Mouse (Mus musculus) kidney, adult 9 months (tissue): Measurements from ENCODE around the gene Cflar.
A peak's percentile ranks its signal among the peaks of the same experiment; 100 is the strongest.
"Not testable (repeated sequence)": the region's sequence is repeated elsewhere in the genome, so short reads cannot be mapped to it uniquely, and the experiment has no call there.

Experiments used
- DNase-seq: peaks from one replicate; pipeline ENCODE4 v3.0.0; 2022

Cflar gene

DNA sequence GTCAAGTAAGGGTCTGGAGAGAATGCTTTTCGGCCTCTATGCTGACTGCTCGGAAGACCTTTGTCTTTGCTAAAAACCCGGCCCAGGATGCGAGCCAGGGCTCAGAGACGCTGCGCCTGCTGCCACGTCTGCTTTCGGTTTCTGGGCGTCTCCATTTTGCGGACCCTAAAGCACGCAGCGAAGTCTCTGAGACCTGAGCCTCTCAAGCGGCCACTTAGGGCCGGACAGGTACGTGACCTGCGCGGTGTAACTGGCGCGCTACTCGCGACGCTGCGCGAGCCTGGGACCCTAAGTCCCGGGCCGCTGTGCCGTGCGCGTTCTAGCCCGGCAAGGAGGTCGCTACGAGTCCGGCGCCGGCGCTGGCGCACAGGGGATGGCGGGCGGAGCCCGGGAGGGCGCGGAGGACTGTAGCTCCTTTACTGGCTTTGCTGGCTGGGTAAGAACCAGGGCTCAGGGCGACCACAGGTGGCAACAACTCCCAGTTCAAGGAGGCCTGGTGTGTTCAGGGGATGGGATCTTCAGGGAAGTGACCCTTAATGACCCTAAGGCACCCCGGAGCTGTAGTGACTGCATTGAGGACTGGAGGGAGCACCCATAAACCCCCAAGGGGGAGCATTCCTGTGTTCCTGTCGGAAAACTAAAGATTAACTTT lies at the start of gene Cflar:
Gene Cflar, plus strand, starts transcription at position 144 of the 652 bp plus-strand sequence.
- DNase-seq, result peak; percentile 83

DNA sequence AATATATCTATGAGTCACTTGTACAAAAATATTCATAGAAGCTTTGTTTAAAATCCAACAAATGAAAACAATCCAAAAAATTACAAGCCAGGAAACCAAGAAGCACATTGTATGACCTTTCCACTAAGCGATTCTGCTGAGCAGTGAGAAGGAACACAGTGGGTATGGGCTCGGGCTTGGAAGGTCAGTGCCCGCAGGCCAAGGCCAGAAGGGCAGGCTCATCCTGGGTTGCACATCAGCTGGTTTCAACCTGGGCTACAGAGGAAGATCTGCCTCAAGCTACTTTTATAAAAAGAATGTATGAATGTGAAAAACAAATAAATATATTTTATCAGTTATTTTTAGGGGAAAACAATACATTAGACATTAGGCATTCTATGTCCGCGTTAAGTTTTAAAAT lies 48.6 kb upstream of the Cflar start:
- DNase-seq, result peak; percentile 53

DNA sequence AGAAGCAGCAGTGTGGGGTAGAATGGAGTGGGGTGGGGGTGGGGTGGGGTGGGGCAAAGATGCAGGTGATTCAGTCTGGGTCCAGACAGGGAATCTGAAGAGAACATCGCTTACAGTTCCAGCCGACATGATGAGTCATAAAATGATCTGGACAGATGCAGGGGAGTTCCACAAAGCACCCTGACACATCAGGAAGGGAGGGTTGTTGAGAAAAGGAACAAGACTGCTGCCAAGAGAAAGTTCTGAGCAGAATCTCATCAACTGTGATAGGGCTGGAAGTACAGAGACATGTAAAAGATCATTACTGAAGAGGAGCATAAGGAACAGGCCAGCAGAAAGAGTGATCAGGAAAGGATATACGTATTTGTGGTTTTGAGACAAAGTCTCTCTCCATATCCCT lies 47.9 kb upstream of the Cflar start:
- DNase-seq, result not testable (repeated sequence)

DNA sequence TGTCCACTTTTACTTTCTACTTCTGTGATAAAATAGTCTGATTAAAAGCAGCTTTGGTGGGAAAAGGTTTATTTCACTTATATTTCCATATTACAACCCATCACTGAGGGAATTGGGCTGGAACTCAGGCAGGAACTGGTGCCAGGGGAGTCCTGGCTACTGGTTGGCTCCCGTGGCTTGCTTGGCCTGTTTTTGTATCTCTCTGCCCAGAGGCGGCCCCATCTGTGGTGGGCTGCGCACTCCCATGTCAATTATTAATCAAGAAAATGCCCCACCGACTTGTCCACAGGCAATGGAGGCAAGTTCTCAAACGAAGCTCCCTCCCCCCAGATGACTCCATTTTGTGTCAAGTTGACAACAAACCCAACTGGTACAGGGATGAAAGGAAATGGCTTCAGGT lies 43.1 kb upstream of the Cflar start:
- no peak for DNase-seq

DNA sequence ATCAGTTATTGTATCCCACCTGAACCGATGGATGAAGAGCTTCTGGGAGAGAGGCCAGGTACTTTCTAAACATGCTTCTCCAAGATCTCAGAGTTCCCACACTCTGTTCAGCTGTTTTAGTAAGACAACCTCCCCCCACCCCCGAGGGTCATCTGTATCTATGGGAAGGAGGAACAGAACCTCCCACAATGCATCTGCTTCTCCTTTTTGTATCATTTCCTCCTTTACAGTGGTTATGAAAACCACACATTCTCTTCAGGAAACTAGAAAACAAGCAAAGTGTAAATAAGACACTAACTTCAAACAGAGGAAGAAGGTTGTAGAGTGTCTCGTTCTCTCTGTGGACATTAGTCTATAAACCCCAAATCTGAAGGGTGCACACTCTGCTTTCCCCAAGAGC lies 41.7 kb upstream of the Cflar start:
- DNase-seq, result not testable (repeated sequence)

DNA sequence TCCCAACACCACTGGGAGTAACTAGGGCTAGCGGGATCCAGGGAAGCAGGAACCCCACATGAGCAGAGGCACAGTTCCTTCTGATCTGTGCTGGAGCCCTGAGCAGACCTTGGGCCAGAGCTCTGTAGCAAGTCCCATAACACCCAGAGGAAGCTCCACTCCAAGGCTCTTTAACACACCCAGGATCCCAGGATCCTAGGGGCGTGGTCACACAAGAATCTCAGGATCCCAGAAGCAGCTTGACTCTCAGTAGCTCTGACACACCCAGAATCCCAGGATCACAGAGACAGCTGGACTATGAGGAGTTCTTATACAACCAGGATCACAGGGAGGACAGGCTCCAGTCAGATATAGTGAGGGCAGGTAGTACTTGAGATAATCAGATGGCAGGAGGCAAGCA lies 39.2 kb upstream of the Cflar start:
- no peak for DNase-seq

DNA sequence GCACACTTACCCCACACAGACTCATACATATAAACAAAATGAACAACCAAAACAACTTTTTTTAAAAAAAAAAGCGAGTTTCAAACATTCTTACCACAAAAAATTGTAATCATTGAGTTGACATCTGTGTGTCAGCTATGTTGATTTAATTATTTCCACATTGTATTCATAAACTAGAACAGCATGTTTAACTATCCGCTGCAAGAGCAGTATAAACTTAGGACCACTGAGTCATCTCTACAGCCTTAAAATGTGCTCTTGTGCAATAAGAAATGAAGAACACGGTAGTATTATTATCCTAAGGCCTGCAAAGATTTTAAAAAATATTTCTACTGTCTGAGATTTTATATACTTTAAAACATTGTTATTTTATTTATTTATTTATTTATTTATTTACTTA lies 36.3 kb upstream of the Cflar start:
- no peak for DNase-seq

DNA sequence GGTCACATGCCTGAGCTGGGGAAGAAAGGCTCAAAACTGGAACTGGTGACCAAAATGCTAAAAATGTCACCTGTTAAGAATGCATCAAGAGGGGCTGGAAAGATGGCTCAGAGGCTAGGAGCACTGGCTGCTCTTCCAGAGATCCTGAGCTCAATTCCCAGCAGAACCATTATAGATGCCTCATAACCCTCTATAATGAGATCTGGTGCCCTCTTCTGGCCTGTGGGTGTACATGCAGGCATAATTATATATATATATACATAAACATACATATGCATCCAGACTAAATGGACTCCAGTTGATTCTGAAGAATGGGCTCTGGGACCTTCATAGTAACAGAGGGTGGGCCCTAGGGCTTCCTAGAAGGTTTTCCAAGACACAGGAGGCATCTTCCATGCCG lies 33.7 kb upstream of the Cflar start:
- peak; percentile 53 for DNase-seq

DNA sequence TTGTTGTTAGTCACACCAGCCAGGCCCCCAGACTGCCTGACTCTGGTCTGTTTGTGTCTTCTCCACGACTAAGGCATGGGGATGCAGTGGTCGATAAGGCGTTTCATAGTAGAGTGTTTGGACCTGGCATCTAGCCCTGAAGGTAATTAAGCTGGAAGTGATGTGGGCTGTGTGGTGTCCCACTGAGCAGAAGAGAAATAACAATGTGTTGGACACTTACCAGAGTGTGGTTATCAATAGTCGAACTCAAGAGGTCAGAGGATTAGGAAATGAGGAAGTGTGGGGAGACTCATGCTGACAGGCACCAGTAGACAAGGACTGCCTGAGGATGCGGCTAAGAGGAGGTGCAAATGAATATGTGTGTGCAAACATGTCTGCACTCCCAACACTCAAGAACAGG lies 32.9 kb upstream of the Cflar start:
- not testable (repeated sequence) for DNase-seq

DNA sequence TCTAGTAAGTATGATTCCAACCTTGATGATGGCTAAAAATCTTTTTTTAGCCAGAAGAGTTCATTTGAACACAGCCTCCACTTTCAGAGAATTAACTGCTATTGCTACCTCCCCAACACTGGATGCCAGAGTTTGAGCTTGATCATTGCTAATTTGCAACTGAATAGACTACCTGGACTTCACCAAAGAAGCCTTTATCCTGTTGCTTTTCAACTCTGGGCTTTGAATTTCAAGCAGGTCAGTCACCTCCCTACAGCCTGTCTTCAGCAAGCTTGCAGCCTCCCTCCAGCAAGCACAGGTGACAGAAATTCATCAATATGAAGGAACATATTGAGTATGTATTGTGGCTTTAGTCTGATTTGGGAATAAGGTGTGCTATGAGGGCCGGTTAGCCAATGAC lies 21.9 kb upstream of the Cflar start:
- DNase-seq, result no peak

DNA sequence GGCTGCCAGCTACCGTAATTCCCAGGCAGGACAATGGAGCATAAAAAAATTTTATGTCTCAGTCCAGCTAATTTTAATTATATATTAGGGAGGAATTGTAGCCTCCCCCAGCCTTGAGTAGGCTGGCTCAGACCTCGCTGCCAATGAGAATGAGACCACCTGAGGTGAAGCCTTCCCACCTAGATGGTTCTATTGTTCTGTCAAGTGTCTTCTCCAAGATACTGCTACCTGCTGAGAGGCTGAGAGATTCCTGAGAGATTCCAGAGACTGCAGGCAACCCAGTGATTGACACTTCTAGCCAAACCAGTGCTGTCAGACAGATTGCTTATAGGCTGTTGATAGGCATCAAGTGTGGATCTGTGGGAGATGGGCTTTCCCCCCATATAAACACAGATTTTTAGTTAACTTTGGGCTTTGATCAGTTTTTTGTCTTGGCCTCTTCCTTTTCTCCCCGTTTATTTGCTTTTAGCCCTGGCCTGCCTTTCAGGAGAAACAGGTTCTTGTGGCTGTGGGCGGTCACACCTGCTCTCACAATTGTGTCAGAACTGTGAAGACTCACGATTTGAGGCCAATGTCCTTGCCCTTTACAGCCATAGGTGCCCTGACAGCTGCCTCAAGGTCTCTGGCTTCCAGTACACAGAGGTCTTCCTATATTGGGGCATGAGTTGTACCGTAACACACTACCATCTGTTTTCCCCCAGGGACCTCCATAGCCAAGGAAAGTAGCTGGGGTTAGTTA lies 21.1 kb upstream of the Cflar start:
- DNase-seq, result peak; percentile 37

DNA sequence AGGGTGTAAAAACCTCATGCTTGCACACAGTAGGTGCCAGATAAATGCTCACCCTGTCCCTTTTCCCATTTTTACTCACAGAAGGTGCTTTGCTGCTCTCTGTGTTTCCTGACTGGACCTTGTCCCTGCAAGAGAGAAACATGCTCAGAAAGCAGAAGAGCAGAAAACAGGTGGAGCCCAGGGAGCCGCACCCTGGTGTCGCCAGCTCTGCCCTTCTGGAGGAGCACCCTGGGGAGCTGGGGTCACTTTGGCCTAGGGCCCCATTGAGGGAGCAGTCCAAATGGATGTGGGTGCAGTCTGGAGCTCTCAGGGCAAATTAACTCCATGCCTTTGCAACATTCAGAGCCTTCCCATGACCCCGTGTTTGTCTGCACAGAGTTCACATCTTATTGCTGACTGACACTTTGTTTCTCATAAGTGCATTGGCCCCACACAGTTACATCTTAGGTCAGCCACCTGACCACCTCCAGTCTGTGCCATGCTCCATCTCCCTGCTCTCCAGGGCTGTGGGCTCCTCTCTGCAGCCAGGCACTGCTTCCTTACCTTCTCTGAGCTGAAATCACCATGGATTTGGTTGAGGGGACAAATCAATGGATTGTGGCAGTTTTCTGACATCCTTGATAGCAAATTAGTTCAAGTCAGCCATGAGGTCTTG lies 20.3 kb upstream of the Cflar start:
- peak; percentile 70 for DNase-seq

DNA sequence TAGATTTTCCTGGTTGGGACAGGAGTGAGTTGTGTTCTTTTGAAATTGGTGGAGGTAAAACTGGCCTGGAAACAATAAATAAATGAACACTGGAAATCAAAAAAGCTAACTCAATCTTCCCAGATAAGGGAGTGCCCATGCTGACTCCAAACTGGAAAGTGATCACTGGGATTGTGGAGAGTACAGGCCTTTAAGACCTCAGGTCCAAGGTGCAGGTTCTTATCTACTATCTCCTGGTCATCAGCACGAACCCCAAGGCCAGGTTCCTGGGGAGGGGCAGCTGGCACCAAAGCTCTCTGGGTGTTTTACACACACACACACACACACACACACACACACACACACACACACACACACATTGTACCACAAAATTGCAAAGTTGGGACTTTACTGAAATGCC lies 19.6 kb upstream of the Cflar start:
- DNase-seq, result not testable (repeated sequence)

DNA sequence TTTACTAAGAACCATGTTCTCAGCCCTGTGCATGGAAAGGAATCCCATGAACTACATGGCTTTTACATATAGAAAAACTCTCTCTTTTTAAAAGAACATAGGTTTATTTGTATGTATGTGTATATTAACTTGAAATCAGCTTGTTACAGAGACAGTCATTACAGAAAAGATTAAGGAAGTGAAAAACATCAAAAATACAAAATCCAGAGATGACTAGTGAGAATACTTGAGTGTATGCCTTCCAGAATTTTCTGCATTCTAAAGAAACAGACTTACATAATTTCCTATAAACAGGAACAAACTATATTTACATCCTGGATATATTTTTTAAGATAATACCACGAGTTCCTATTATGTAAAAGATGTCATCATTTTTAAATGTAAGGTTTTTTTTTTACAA lies 17.6 kb upstream of the Cflar start:
- no peak for DNase-seq

DNA sequence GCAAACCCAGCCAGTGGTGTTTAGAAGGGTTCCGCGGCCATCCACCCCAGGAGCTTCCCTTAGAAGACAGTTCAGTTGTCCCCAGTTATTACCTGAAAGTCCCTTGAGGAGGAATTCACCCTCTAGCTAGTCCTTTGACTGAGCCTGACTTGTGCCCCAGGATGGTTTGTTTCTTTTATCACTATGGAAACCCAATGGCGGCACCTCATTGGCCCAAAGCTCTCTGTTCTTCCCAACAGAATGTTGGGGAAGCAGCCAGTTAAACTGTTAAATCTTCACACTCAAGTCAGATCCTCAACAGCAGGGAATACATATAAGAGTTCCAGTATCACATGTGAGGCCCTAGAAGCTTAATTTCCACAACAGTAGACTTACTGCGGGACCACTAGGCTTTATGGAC lies 15.5 kb upstream of the Cflar start, which contains the start of gene Als2cr12:
Gene Als2cr12, minus strand, starts transcription at position 180 of the 400 bp plus-strand sequence.
- not testable (repeated sequence) for DNase-seq

DNA sequence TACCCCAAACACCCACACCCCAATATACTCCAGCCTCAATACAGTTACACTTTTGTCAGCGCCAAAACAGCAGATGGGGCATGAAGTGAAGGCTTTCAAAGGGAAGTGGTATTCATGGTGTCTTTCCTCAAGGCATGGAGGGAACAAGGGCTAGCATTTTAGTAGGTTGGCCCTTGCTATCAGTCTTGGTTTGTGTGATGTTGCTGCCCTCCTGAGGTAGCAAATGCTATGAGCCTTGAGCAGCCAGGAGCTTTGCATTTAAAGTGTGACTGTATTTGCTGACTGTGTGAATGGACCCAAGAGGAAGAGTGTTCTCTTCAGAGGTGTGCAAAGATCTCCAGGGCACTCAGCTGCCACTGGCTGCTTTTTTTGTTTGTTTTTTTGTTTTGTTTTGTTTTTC lies 13.7 kb upstream of the Cflar start:
- peak; percentile 46 for DNase-seq

DNA sequence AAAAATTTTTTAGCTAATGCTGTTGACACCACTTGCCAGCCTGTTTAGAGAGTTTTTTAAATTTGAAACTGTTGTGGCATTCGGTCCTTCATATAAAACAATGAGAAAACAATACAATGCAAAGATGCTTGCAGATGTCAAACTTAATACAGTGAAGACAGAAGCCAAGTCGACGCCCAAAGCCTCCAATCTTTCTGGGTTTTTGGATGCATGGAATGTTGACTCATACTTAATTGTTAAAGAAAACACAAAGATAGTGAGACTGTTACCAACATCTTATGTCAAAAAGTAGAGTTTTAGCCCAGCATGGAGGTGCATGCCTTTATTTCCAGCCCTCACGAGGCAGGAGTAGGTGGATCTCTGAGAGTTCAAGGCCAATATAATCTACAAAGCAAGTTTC lies 12.5 kb upstream of the Cflar start:
- DNase-seq, result no peak

DNA sequence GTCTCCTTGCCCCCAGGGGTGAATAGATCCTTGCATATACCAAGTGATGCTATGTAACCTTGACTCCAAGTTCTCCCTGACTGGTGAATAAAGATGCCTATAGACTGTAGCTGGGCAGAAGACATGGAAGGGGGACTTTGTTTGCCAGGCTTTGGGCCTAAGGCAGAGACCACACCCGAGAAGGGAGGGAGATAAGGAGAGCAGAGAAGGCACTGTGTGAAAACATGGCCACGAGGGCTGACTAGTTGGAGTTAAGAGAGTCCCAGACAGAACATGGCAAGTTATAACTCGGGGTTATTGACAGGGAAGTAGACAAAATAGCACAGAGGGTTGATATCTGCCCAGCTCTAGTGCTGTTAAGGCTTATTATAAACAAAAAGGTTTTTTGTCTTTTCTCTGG lies 11.3 kb upstream of the Cflar start:
- DNase-seq, result no peak

DNA sequence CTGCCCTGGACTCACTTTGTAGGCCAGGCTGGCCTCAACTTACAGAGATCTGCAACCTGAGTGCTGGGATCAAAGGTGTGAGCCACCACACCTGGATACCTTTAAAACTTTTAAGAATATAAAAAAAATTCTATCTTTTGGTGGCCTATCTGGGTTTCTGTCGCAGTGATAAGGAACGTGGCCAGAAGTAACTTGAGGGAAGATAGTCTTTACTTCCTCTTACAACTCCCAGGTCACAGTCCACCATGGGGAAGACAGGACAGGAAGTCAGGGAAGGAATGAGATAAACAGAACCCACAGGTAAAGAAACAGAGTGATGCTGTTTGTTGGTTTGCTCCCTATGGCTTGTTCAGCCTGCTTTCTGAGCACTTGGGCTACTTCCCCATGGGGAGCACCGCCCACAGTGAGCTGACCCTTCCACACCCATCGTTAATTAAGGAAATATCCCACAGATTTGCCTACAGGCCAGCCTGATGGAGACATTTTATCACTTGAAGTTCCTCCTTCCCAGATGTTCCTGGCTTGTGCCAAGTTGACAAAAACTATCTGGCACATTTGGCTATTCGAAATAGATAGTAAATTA lies 10.6 kb upstream of the Cflar start:
- DNase-seq, result not testable (repeated sequence)

DNA sequence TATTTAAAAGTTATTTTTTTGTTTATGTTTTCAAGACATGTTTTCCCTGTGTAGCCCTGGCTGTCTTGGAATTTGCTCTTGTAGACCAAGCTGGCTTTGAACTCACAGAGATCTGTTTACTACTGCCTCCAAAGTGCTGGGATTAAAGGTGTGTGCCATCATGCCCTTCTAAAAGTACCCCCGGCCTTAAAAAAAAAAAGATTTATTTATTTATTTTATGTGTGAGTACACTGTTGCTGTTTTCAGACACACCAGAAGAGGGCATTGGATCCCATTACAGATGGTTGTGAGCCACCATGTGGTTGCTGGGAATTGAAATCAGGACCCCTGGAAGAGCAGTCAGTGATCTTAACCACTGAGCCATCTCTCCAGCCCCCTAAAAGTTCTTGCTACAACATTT lies 1.3 kb upstream of the Cflar start:
- DNase-seq, result not testable (repeated sequence)

DNA sequence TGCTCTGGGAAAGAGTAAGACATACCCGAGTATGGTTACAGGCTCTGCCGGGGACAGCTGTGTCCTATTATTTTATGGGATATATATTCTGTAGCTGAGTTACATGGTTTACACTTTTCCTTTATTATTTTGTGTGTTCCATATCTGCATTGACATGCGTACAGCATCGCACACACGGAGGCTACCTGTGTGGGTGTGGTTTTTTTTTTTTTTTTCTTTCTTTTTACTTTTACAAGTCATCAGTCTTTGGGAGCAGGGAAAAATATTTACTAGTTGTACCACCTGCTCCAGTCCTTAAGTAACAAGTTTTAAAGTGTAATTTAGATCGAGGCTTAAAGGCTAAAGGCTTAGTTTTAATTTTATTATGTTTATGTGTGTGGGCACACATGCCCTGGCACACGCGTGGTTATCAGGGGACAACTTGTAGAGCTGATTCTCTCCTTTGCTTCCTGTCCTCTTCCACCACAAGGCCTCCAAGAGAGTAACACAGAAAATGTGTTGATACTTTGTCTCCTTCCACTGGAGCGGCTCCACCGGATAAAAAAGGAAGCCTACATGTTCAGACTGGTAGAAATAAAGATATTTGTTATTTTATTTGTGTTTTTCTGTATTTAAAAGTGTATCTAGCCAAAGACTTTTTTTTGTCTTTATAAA lies 470 bp upstream of the Cflar start:
- DNase-seq, result no peak

DNA sequence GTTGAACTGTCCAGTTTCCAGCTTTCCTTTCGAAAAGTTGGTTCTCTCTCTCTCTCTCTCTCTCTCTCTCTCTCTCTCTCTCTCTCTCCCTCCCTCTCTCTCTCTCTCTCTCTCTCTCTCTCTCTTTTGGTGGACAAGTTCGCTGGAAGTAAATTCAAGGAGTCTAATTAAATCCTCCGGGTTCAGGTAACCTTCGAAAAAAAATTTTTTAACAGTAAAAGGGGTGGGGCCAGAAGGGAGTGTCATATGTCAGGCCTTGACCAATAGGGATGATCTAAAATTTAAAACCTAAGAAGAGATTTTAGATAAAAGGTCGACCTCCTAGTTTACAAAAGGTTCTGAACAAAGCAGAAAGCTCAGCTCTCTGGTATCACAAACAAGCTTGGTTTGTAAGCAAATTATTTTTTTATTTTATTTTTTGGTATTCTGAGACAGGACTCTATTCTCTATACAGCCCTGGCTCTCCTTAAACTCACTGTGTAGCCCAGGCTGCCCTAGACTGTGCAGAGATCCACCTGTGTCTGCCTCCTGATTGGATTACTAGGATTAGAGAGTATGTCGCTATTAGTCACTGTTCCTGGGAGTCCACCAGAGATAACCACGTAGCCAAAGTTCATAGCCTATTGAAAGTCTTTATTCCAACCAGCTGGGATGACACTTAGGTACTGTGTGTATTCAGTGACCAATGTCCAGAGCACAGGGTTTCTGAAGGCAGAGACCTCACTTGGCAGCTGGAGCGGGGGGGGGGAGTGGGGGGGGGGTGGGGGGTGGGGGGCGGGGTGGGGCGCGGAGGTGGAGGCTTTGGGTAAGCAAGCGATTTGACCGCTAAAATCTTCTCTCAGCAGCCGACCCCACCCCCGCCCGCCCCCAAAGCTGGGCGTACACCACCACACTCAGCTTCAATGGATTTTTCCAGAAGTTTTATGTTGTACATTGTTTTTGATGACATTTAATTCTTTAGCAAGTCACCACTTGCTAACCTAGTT lies 1.1 kb downstream of the Cflar start:
- DNase-seq, result peak; percentile 89
